8 mouse cellular contexts compared by ENCODE assay signal in genomic region chr2:69822361-69823128, GRCm38 (mm10). TPM values are rescaled to one million over a fixed set of nuclear protein-coding genes. Genes with fewer than 3 reads are reported as not detected.
DNase-seq lines count a peak whose midpoint lies in the region; ATAC-seq and TF ChIP-seq lines count a peak whose summit lies in the region.

No protein-coding gene starts in this region.

- H3K4me1 ChIP-seq in forebrain, embryonic 14.5 days (ENCODE audit: control insufficient read depth, insufficient read depth, low read length): peaks cover 11% of the 10 kb centered on the region

- no peaks in the 10 kb centered on the region for H3K27me3 ChIP-seq in forebrain, embryonic 14.5 days (replicated peaks; ENCODE audit: control insufficient read depth, insufficient read depth, low read length)

- peak overlapping the region; percentile 95 for H3K27ac ChIP-seq in forebrain, embryonic 14.5 days (ENCODE audit: low read depth, low read length)
- H3K27ac ChIP-seq in left cerebral cortex, adult 2 months: peak overlapping the region; percentile 88

- DNase-seq in NIH3T3 (ENCODE audit: low read depth): peak; percentile 71
- peak; percentile 60 for DNase-seq in cerebellum, adult 11-12 months
- DNase-seq in forebrain, embryonic 14.5 days (ENCODE audit: low spot score): peak; percentile 76
- DNase-seq in heart, postnatal 4 days: peak; percentile 65
- peak; percentile 43 to 49 for DNase-seq in left cerebral cortex, adult 2 months (ENCODE audit: extremely low spot score in 1 of 2, low spot score in 2 of 2)
- DNase-seq in right cerebral cortex, postnatal 10 days (ENCODE audit: low spot score in 2 of 2): peak; percentile 66 to 69
- DNase-seq in T-cell, adult 2 months (ENCODE audit: low spot score): no peak

- peak overlapping the region; percentile 73 for H3K4me2 ChIP-seq in forebrain, embryonic 14.5 days (ENCODE audit: low read length)

- H3K9ac ChIP-seq in forebrain, embryonic 14.5 days (ENCODE audit: low read length): peak overlapping the region; percentile 95

- 1% methylated on average over 62 of the region's 80 CpGs for WGBS in forebrain, embryonic 14.5 days

- no peak; the same call in 1 of the 2 replicates for TF ChIP-seq CTCF in left cerebral cortex, adult 2 months (IDR thresholded peaks at IDR 0.05)

- H3K36me3 ChIP-seq in forebrain, embryonic 14.5 days (ENCODE audit: control insufficient read depth, insufficient read depth, low read length): 0 out of 2 replicates have a peak, but pooled peaks cover 5% of the 10 kb centered on the region

- H3K4me3 ChIP-seq in forebrain, embryonic 14.5 days (ENCODE audit: low read depth, low read length): peak overlapping the region; percentile 84
- peak overlapping the region; percentile 67 for H3K4me3 ChIP-seq in left cerebral cortex, adult 2 months

- intact Hi-C loops in left cerebral cortex, adult 2 months (cut with DNase I): loop anchor here (2.0 kb wide), 1 partner anchor 34 kb away; the partner anchor contains the start of genes Ccdc173 and Phospho2

- peak; percentile 83 for ATAC-seq in forebrain, embryonic 14.5 days
- peak; percentile 44 for ATAC-seq in megakaryocyte, adult 5-6 weeks (ENCODE audit: poor library complexity, severe bottlenecking)

- no peaks in the 10 kb centered on the region for H3K9me3 ChIP-seq in forebrain, embryonic 14.5 days (replicated peaks; ENCODE audit: control insufficient read depth, low read length)

RNA-seq across cellular contexts. Expression of gene Klhl23, which starts 0.8 kb away (rescaled TPM):
- polyA plus RNA-seq in forebrain, embryonic 14.5 days (2014; fragmentation: Nextera tagmentation; extraction: Ambion mirVana): 36.7 and 54.1 TPM in 2 replicates
- total RNA-seq in heart, postnatal 4 days (2021): 10 to 100 TPM; 56.7 to 62.7 TPM
- total RNA-seq in left cerebral cortex, adult 2 months (2021): 10 to 100 TPM; 49.2 to 53.7 TPM
- 3.5 and 3.7 TPM in 2 replicates for total RNA-seq in megakaryocyte, adult 5-6 weeks (2015)
- total RNA-seq in megakaryocyte, adult 5-6 weeks (2017): 8.7 and 10.9 TPM in 2 replicates

RNA-seq across cellular contexts. Expression of gene Phospho2, which starts 33.1 kb away (rescaled TPM):
- polyA plus RNA-seq in forebrain, embryonic 14.5 days (2014; fragmentation: Nextera tagmentation; extraction: Ambion mirVana): 43.1 and 45.4 TPM in 2 replicates
- total RNA-seq in heart, postnatal 4 days (2021): 10 to 100 TPM; 12.2 to 15.3 TPM
- 10 to 100 TPM; 23.3 to 25.1 TPM for total RNA-seq in left cerebral cortex, adult 2 months (2021)
- 19.8 and 25.3 TPM in 2 replicates for total RNA-seq in megakaryocyte, adult 5-6 weeks (2015)
- 22.0 and 27.5 TPM in 2 replicates for total RNA-seq in megakaryocyte, adult 5-6 weeks (2017)

RNA-seq across cellular contexts. Expression of gene Ccdc173, which starts 33.2 kb away (rescaled TPM):
- 1.7 and 2.3 TPM in 2 replicates for polyA plus RNA-seq in forebrain, embryonic 14.5 days (2014; fragmentation: Nextera tagmentation; extraction: Ambion mirVana)
- under 1 TPM; 0.43 to 0.99 TPM for total RNA-seq in heart, postnatal 4 days (2021)
- total RNA-seq in left cerebral cortex, adult 2 months (2021): 1 to 10 TPM; 2.8 to 3.3 TPM
- 0.43 and 0.80 TPM in 2 replicates for total RNA-seq in megakaryocyte, adult 5-6 weeks (2015)
- total RNA-seq in megakaryocyte, adult 5-6 weeks (2017): 0.33 and 0.49 TPM in 2 replicates

RNA-seq across cellular contexts. Expression of gene Ssb, which starts 38.8 kb away (rescaled TPM):
- 298 and 301 TPM in 2 replicates for polyA plus RNA-seq in forebrain, embryonic 14.5 days (2014; fragmentation: Nextera tagmentation; extraction: Ambion mirVana)
- total RNA-seq in heart, postnatal 4 days (2021): 100 to 1,000 TPM; 112 to 114 TPM
- 100 to 1,000 TPM; 108 to 115 TPM for total RNA-seq in left cerebral cortex, adult 2 months (2021)
- total RNA-seq in megakaryocyte, adult 5-6 weeks (2015): 197 and 221 TPM in 2 replicates
- total RNA-seq in megakaryocyte, adult 5-6 weeks (2017): 298 and 306 TPM in 2 replicates

Comparison
In these comparisons a context has a peak if more than half of its experiments do, and no peak if none do; other contexts are left out.
1. RNA of gene Klhl23, which starts 0.8 kb away (total RNA-seq): 56.7 to 62.7 TPM in heart, postnatal 4 days and 49.2 to 53.7 TPM in left cerebral cortex, adult 2 months; 3.5 to 10.9 TPM in megakaryocyte, adult 5-6 weeks; every median in the first group is over 4 times any median in the second.